Mouse (Mus musculus) liver (tissue): ENCODE data around the gene Tbc1d10b.
"Not testable (repeated sequence)": the region's sequence is repeated elsewhere in the genome, so short reads cannot be mapped to it uniquely, and the experiment has no call there.

Source experiments
- DNase-seq: peaks from one replicate; pipeline ENCODE4 v3.0.0-alpha.2; 2020; ENCODE audit warnings: mixed read lengths

Gene Tbc1d10b

DNA sequence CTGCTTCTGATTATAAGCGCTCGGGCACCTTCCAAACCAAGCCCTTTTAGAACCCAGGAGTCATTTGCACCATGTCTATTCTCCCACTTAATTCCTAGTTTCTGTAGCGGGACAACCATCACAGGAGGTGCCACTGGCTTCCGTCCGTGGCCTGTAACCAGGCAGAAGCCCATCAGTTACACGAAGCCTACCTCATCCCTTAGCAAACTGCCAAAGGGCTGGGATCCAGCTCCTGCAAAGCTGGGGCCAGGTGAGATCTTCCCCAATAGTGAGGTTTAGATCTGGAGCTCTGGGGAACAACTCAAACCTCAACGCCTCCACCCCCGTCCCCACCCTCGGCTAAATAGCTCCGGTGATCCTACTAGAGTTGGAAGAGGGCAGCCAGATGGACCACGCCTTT lies 11.8 kb downstream of the Tbc1d10b start:
- DNase-seq: no peak

DNA sequence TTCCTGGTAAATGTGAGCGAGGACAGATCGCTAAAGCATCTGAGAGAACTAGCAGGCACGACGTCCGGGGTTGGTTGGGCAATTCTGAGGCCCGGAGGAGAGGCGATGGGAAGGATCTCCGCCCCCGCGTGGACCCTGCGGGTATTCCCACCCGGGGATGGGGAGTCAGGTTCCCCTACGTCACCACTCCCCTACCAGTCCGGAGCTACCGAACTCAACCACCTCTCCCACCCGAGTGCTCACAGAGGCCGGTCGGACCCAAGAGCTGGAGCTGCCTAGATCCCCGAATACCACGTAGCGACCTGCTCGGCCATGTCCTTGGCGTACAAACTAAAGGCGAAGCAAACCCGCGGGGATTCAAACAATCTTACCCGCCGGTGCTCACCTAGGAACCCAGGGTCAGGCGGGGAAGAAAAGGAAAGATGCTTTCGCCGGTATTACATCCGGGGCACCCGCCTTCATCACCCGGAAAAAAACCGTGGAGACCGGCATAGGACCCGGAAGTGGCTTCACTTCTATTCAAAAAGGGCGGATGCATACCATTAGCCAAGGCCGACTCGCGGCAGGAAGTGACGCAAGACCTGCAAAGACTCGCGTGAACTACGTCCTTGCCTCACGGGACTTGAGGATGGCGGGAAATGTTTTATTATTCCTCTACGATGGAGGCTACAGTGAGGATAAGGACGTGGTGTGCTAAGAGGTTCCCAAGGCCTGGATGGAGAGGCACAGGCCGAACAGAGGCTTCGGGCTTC lies 12.5 kb downstream of the Tbc1d10b start, which contains the start of gene Cd2bp2:
Gene Cd2bp2 (minus strand): TSS at position 507 of the 752 bp plus-strand sequence.
- peak; percentile 94 for DNase-seq

GRCm38 (mm10) chr7:127194633-127195029 lies 13.6 kb downstream of the Tbc1d10b start:
- no peak for DNase-seq

DNA sequence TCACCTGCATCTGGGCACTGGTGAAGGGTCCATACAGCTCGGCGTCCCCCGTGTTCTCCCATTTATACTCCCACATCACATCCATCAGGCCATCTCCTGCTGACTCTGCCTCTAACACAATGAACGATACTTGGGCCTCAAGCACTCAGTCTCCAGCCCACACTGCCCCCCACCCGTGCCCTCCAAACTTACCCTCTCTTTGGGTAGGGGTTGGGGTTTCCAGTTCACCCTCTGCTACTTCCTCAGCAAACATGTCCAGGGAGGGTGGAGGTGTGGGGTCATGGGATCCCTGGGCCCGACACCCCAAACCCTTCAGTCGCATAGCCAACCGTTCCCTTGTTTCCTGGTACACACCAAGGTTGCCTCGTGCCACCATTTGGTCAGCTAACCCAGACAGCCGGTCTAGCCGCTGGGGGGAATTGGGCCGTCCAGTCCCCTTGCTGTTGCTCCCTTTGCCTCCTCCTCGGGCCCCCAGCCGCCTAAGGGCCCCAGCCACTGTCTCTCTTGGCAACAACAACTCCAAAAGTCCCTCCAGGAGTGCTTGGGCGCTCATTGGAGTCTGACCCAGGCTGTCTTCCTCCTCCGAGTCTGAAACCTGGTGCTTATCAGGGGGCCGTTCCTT lies 14.1 kb downstream of the Tbc1d10b start:
- no peak for DNase-seq

- no peak for DNase-seq
Observed at GRCm38 (mm10) chr7:127192989-127193388, 15.3 kb downstream of the Tbc1d10b start.

GRCm38 (mm10) chr7:127190672-127191071 lies 17.6 kb downstream of the Tbc1d10b start:
- DNase-seq: no peak

DNA sequence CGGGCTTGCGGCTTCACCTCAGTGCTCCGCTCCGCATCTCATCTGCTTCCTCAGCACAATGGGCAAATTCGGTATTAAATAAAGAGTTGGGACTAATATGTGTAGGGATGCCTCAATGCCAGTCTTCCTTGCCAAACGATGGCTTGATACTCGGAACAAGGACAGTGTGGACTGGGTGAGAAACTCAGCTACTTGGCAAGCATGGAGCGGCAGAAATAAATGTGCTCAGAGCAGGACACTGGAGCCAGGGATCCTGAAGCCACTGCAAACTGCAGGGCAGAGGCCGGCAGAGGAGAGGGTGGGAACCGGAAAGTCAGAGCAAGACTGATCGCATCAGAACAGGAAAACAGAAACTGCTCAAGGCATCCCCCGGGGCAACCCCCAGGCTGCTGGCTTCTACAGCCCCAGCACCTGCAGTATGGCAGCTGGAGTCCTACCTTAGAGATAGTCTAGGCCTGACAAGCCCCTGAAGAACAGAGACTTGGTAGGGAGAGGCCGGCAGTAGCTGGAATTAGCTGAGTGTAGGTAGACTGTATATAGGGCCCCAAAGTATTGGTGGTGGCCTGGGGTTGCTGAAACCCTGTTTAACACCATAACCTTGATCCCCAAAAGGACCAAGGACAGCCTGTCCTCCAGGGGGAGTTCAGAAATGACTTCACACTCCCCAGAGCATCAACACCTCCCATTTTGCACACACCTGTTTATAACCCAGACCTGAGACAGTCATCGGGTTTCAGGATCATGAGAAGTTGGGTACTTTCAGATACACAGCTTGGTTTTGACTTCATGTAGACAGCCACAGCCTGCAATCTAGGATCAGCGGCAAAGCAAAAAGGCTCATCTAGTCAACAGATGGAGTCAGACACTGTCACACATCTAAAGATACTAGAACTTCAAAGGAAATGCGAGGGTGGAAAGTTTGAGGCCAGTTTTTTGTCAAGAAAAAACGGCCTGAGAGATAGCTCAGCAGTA lies 19.7 kb downstream of the Tbc1d10b start:
- DNase-seq: no peak

DNA sequence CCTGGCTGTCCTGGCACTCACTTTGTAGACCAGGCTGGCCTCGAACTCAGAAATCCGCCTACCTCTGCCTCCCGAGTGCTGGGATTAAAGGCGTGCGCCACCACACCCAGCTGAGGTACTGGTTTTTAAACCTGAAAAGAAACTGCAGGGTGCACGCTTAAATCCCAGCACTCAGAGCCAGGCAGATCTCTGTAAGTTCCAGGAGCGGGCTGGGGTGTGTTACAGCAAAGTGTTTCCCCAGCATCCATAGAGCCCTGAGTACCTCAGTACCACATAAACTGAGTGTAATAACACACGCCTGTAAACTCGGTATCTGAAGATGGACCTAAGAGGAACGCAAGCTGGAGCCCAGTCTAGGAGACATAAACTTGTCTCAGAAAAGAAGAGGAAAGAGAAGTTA lies 20.9 kb downstream of the Tbc1d10b start:
- no peak for DNase-seq

- no peak for DNase-seq
Observed at GRCm38 (mm10) chr7:127185601-127186000, 22.7 kb downstream of the Tbc1d10b start.

DNA sequence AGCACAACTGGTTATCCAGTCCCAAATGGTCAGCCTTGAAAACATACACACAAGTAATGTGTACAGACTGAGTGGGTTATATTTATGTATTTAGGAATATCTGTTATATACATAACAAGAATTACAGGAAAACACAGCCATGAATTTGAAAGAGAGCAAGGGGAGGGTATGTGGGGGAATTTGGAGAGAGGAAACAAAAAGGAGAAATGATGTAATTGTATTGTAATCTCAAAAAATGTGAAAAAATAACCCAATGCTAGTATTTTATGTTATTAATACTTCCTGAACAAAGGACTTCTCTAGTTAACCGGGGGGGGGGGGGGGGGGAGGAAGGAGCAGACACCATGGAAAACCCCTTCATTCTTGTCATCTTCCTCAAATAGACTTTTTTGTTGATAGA lies 23.5 kb downstream of the Tbc1d10b start:
- DNase-seq: no peak

DNA sequence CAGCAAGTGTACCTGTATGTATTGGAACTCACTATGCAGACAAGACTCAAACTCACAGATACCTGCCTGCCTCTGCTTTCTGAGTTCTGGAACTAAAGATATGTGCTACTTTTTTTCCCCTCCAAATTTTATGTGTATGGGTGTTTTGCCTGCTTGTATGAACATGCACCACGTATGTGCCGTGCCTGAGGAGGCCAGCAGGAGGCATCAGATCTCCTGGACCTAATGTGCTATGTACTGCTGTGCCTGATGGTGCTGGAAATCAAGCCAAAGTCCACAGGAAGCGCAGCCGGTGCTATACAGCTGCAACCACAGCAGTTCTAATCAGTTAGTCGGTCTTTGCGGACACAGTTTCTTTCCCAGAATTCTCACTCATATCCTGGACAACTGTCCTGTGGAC lies 24.4 kb downstream of the Tbc1d10b start:
- peak; percentile 71 for DNase-seq

GRCm38 (mm10) chr7:127183345-127183744 lies 24.9 kb downstream of the Tbc1d10b start:
- peak; percentile 35 for DNase-seq

- not testable (repeated sequence) for DNase-seq
Observed at GRCm38 (mm10) chr7:127181724-127182123, 26.5 kb downstream of the Tbc1d10b start.

GRCm38 (mm10) chr7:127180783-127181182 lies 27.5 kb downstream of the Tbc1d10b start:
- no peak for DNase-seq

GRCm38 (mm10) chr7:127176937-127177336 lies 31.3 kb downstream of the Tbc1d10b start:
- DNase-seq: no peak

- no peak for DNase-seq
Observed at GRCm38 (mm10) chr7:127166501-127166900, 41.8 kb downstream of the Tbc1d10b start.

GRCm38 (mm10) chr7:127165607-127166493 lies 42.4 kb downstream of the Tbc1d10b start:
- DNase-seq: no peak

- no peak for DNase-seq
Observed at GRCm38 (mm10) chr7:127164002-127164401, 44.3 kb downstream of the Tbc1d10b start.

GRCm38 (mm10) chr7:127162546-127162945 lies 45.7 kb downstream of the Tbc1d10b start:
- DNase-seq: no peak

- no peak for DNase-seq
Observed at GRCm38 (mm10) chr7:127157548-127157947, 50.7 kb downstream of the Tbc1d10b start.

DNA sequence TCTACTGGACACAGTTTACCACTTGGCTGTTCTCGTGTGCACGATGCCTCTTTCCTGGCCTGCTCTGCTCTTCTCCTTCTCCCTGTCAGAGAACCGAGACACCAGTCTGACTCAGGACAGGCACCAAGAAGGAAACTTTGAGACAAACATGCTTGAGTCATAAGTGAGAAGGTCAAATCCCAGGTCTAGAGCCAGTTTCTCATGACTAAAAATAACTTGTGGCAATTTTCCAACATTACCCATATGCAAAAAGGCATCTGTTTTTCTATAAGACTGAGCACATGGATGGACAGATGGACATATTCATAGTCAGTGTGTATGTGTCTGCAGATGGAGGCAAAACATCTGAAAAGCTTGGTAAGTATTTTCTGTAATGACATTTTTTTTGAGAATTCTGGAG lies 54.8 kb downstream of the Tbc1d10b start:
- DNase-seq: no peak

DNA sequence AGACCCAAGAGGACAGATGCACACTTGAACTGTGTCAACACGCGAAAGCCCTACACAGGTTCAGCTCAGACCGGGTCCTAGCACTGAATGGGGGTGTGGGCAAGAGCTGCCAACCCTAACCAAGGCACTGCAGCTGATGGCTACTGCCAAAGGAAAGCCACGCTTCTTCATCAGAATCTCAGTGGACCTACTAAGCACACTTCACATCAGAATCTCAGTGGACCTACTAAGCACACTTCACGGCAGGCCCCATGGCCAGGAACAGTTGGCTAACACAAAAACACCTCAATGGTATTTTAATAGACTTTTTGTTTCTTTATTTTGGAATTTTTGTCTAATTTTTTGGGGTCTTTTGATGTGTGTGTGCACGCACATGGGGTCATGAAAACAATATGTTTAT lies 55.8 kb downstream of the Tbc1d10b start:
- DNase-seq: no peak
